Mouse (Mus musculus) hindbrain, embryonic 16.5 days (tissue): Measurements from ENCODE around the gene Atxn10. TPM values are rescaled to one million over a fixed set of nuclear protein-coding genes. Genes with fewer than 3 reads are reported as not detected.
A peak's percentile ranks its signal among the peaks of the same experiment; 100 is the strongest.

Source experiments
- ATAC-seq: fragments of 200-750 bp; cut with Nextera tagmentation; 2 replicates; pipeline ENCODE4 v1.8.0; 2017; ENCODE audit warnings: moderate TSS enrichment, moderate library complexity
- H3K27ac ChIP-seq: fragments of 300-500 bp; sonication (generic); 2 replicates; pipeline ENCODE4 v1.5.1; 2014; ENCODE audit warnings: low read depth, mild to moderate bottlenecking, control low read depth, low read length, moderate library complexity
- H3K27me3 ChIP-seq: fragments of 300-500 bp; sonication (generic); replicated peaks from 2 replicates; pipeline ENCODE4 v1.6.1; 2014; ENCODE audit warnings: low read length; ENCODE audit not compliant: control insufficient read depth, insufficient read depth
- H3K36me3 ChIP-seq: fragments of 300-500 bp; sonication (generic); 2 replicates; pipeline ENCODE4 v1.6.1; 2014; ENCODE audit warnings: mild to moderate bottlenecking, low read length, moderate library complexity, mixed read lengths; ENCODE audit not compliant: control insufficient read depth, insufficient read depth
- H3K4me1 ChIP-seq: fragments of 300-500 bp; sonication (generic); 2 replicates; pipeline ENCODE4 v1.6.1; 2014; ENCODE audit warnings: low read depth, low read length; ENCODE audit not compliant: control insufficient read depth, insufficient read depth
- H3K4me2 ChIP-seq: fragments of 300-500 bp; sonication (generic); 2 replicates; pipeline ENCODE4 v1.6.1; 2014; ENCODE audit warnings: mild to moderate bottlenecking, low read length, control low read depth, moderate library complexity
- H3K4me3 ChIP-seq: fragments of 300-500 bp; sonication (generic); 2 replicates; pipeline ENCODE4 v1.5.1; 2014; ENCODE audit warnings: mild to moderate bottlenecking, low read length, control low read depth, moderate library complexity
- H3K9ac ChIP-seq: fragments of 300-500 bp; sonication (generic); 2 replicates; pipeline ENCODE4 v1.6.1; 2014; ENCODE audit warnings: low read depth, mild to moderate bottlenecking, control low read depth, low read length, moderate library complexity
- H3K9me3 ChIP-seq: fragments of 300-500 bp; sonication (generic); 2 replicates; pipeline ENCODE4 v1.6.1; 2014; ENCODE audit warnings: mild to moderate bottlenecking, low read length, moderate library complexity; ENCODE audit not compliant: control insufficient read depth
- WGBS: fragments of 180-500 bp; shearing (Covaris S2); extraction: QIAGEN DNeasy Blood & Tissue Kit; methylation state at CpG from one replicate; pipeline ENCODE4 v1.1.7; 2014; 5-methylcytosine and 5-hydroxymethylcytosine counted together
- polyA plus RNA-seq: library from polyadenylated mRNA; unstranded; fragments of >200 nt; fragmentation: Nextera tagmentation; extraction: Ambion mirVana; gene quantifications from 2 replicates; pipeline ENCODE4 v1.2.1, GENCODE M21; 2015

Atxn10 gene
- polyA plus RNA-seq, 1 experiment from 2014 or later = 553 TPM

GRCm38 (mm10) chr15:85464190-85464589 lies 128.1 kb downstream of the Atxn10 start:
- 6% methylated on average over 5 of the region's 5 CpGs for WGBS
- Histone ChIP-seq H3K36me3 (0 out of 2 replicates have a peak, but pooled peaks cover 3% of the 10 kb centered on the region), H3K4me3 (no peak overlapping the region), H3K27me3 (no peaks in the 10 kb centered on the region), H3K27ac (peak overlapping the region; percentile 19; the same call in 1 of the 2 replicates), H3K9ac (no peak overlapping the region), H3K4me1 (peaks cover 30% of the 10 kb centered on the region), H3K4me2 (no peak overlapping the region), H3K9me3 (no peaks in the 10 kb centered on the region)
- ATAC-seq = no peak

- no peaks in the 10 kb centered on the region for H3K9me3 ChIP-seq
- no peak for ATAC-seq
- H3K27me3 ChIP-seq = no peaks in the 10 kb centered on the region
- H3K4me1 ChIP-seq = peaks cover 25% of the 10 kb centered on the region
- 0 out of 2 replicates have a peak, but pooled peaks cover 3% of the 10 kb centered on the region for H3K36me3 ChIP-seq
- H3K27ac ChIP-seq = peak overlapping the region; percentile 19; the same call in 1 of the 2 replicates
- WGBS = 37% methylated on average over 10 of the region's 10 CpGs
- H3K9ac ChIP-seq = no peak overlapping the region
- no peak overlapping the region for H3K4me3 ChIP-seq
- no peak overlapping the region for H3K4me2 ChIP-seq
Measured at GRCm38 (mm10) chr15:85464823-85465565, 128.9 kb downstream of the Atxn10 start.

DNA sequence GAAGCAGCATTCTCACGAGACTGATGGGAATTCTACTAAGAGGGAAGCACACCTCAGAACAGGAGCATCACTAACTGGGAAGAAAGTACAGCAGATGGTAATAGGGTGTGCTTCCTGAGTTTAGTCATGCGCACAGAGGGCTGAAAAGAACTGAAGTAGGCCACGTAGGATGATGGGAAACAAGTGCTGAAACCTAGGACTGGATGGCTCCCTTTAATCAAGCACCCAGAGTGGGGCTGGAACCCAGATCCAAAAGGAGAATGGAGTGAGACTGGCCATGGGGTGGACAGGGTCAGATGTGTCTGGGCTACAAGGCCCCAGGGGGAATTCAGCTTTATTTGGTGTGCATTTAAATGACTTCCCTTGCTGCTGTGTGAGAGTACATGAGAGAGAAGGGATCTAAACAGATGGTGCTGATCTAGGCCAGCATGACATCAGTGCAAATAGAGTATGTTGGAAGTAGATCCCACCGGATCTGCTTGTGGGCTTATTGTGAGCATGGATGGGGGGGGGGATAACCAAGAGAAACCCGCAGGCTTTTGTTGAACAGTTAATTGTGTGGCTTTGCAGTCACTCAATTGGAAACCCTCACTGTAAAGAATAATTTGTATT lies 130.5 kb downstream of the Atxn10 start:
- Histone ChIP-seq H3K4me3 (no peak overlapping the region), H3K27ac (peak overlapping the region; percentile 37; the same call in 1 of the 2 replicates), H3K36me3 (0 out of 2 replicates have a peak, but pooled peaks cover 3% of the 10 kb centered on the region), H3K4me2 (no peak overlapping the region), H3K27me3 (no peaks in the 10 kb centered on the region), H3K9me3 (no peaks in the 10 kb centered on the region), H3K9ac (no peak overlapping the region), H3K4me1 (peaks cover 17% of the 10 kb centered on the region)
- no peak for ATAC-seq
- WGBS = 47% methylated on average over 5 of the region's 5 CpGs

GRCm38 (mm10) chr15:85469401-85469800 lies 133.4 kb downstream of the Atxn10 start:
- Histone ChIP-seq H3K9ac (no peak overlapping the region), H3K27me3 (no peaks in the 10 kb centered on the region), H3K27ac (no peak overlapping the region), H3K9me3 (no peaks in the 10 kb centered on the region), H3K4me3 (no peak overlapping the region), H3K4me1 (peaks cover 7% of the 10 kb centered on the region), H3K36me3 (0 out of 2 replicates have a peak, but pooled peaks cover 3% of the 10 kb centered on the region), H3K4me2 (no peak overlapping the region)
- WGBS = 77% methylated on average over 6 of the region's 6 CpGs
- no peak for ATAC-seq

DNA sequence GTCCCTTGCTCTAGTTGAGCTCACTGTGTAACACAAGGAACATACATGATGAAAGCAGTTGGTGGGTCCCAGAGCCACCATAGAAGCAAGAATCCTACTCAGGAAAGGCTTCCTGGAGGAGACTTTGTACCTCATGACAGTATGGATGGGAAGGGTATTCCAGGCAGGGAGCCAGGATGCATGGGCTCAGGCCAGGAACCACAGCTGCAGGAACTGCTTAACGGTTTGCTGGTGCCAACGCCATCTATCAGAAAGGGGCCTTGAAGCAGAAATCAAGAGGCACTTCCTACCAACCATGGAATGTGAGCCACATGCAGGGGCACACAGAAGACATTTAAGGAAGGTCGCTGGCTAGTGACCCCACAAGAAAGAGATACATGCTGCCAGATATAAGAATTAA lies 138.7 kb downstream of the Atxn10 start:
- Histone ChIP-seq H3K4me1 (peaks cover 4% of the 10 kb centered on the region), H3K27me3 (no peaks in the 10 kb centered on the region), H3K4me3 (no peak overlapping the region), H3K4me2 (no peak overlapping the region), H3K9me3 (no peaks in the 10 kb centered on the region), H3K36me3 (no peaks in the 10 kb centered on the region), H3K27ac (no peak overlapping the region), H3K9ac (no peak overlapping the region)
- ATAC-seq = peak; percentile 49; the same call in 1 of the 2 replicates
- WGBS = 61% methylated on average over 3 of the region's 3 CpGs

GRCm38 (mm10) chr15:85477584-85477983 lies 141.5 kb downstream of the Atxn10 start:
- WGBS = 24% methylated on average over 1 of the region's 1 CpGs
- H3K9me3 ChIP-seq = no peaks in the 10 kb centered on the region
- no peak for ATAC-seq

DNA sequence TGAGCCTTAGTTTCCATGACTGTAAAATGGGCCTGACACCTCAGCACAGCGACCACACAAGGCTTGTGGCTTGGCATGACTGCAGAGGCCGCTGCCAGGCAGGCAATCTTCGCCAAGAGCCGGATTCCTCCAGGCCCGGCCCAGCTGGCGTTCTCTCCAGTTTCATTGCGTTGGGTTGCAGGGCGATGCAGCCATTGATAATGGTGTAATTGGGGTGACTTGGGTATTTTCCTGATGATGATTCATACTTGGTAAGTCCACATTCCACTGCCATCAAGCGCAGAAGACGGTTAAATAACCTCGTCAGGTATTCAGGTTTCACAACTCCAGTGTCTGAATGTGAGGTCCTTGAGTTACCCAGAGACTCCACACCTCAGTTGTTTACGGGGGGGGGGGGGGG lies 143.3 kb downstream of the Atxn10 start:
- H3K36me3 ChIP-seq = no peaks in the 10 kb centered on the region
- 70% methylated on average over 12 of the region's 12 CpGs for WGBS
- H3K4me2 ChIP-seq = no peak overlapping the region
- H3K9ac ChIP-seq = no peak overlapping the region
- ATAC-seq = no peak
- H3K9me3 ChIP-seq = no peaks in the 10 kb centered on the region
- peaks cover 7% of the 10 kb centered on the region for H3K4me1 ChIP-seq
- H3K27ac ChIP-seq = no peak overlapping the region
- no peaks in the 10 kb centered on the region for H3K27me3 ChIP-seq
- H3K4me3 ChIP-seq = no peak overlapping the region

More at GRCm38 (mm10) chr15:85477584-85477983, 141.5 kb downstream of the Atxn10 start:
- Histone ChIP-seq H3K36me3 (no peaks in the 10 kb centered on the region), H3K27ac (no peak overlapping the region), H3K4me1 (peaks cover 7% of the 10 kb centered on the region), H3K4me2 (no peak overlapping the region), H3K4me3 (no peak overlapping the region), H3K9ac (no peak overlapping the region), H3K27me3 (no peaks in the 10 kb centered on the region)

GRCm38 (mm10) chr15:85479919-85480318 lies 143.9 kb downstream of the Atxn10 start:
- ATAC-seq = no peak
- 60% methylated on average over 5 of the region's 5 CpGs for WGBS
- no peak overlapping the region for H3K4me2 ChIP-seq
- H3K4me3 ChIP-seq = no peak overlapping the region
- no peak overlapping the region for H3K9ac ChIP-seq
- H3K9me3 ChIP-seq = no peaks in the 10 kb centered on the region
- H3K27ac ChIP-seq = no peak overlapping the region
- peaks cover 3% of the 10 kb centered on the region; the same call in 1 of the 2 replicates for H3K4me1 ChIP-seq
- no peaks in the 10 kb centered on the region for H3K36me3 ChIP-seq
- H3K27me3 ChIP-seq = no peaks in the 10 kb centered on the region

DNA sequence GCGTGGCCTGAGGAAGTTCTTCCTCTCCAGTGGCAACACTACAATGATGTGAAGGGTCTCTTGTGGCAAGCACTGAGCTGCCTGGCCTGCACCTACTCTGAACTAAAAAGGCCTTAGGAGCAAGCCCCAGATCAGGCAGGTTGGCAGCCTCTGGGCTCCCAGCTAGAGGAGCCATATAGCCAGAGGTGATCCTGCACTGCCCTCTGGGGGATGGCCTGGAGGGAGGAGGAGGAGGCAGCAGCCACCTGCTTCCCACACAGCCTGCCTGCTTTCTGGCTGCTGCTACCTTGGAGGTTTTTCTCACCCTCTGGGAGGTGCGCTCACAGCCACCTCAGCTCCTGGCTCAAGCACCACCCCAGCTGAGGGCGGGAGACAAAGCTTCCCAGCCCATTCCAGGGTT lies 144.6 kb downstream of the Atxn10 start:
- H3K36me3 ChIP-seq = no peaks in the 10 kb centered on the region
- H3K27me3 ChIP-seq = no peaks in the 10 kb centered on the region
- no peak overlapping the region for H3K9ac ChIP-seq
- 0 out of 2 replicates have a peak, but pooled peaks cover 3% of the 10 kb centered on the region for H3K4me1 ChIP-seq
- H3K27ac ChIP-seq = no peak overlapping the region
- ATAC-seq = peak; percentile 35; the same call in 1 of the 2 replicates
- H3K4me3 ChIP-seq = no peak overlapping the region
- no peaks in the 10 kb centered on the region for H3K9me3 ChIP-seq
- WGBS = 28% methylated on average over 3 of the region's 3 CpGs
- no peak overlapping the region for H3K4me2 ChIP-seq
